Mouse (Mus musculus) C2C12 (cell line): ENCODE data around the gene Stag1.

Experiments used
- CEBPB ChIP-seq: IDR thresholded peaks from one replicate; pipeline ENCODE4 v1.6.1; 2011; ENCODE audit warnings: low read depth, mild to moderate bottlenecking, control low read depth, moderate library complexity
- CTCF ChIP-seq: IDR thresholded peaks from one replicate; pipeline ENCODE4 v1.5.1; 2011; ENCODE audit not compliant: control insufficient read depth, insufficient read depth, insufficient read length
- FOSL1 ChIP-seq: IDR thresholded peaks from one replicate; pipeline ENCODE4 v1.8.0; 2011; ENCODE audit warnings: mild to moderate bottlenecking, low read length; ENCODE audit not compliant: poor library complexity, insufficient read depth, severe bottlenecking
- MAX ChIP-seq: IDR thresholded peaks from one replicate; pipeline ENCODE4 v1.6.1; 2011; ENCODE audit warnings: mild to moderate bottlenecking, control low read depth
- MYOD1 ChIP-seq: IDR thresholded peaks from one replicate; pipeline ENCODE4 v1.6.1; 2011; ENCODE audit warnings: low read depth; ENCODE audit not compliant: control insufficient read depth, insufficient read length
- MYOG ChIP-seq: IDR thresholded peaks from one replicate; pipeline ENCODE4 v1.6.1; 2011; ENCODE audit not compliant: control insufficient read depth, insufficient read length; ENCODE audit errors: extremely low read depth
- USF1 ChIP-seq: IDR thresholded peaks from one replicate; pipeline ENCODE4 v1.6.1; 2011; ENCODE audit warnings: low read depth, mild to moderate bottlenecking, control low read depth, moderate library complexity

DNA sequence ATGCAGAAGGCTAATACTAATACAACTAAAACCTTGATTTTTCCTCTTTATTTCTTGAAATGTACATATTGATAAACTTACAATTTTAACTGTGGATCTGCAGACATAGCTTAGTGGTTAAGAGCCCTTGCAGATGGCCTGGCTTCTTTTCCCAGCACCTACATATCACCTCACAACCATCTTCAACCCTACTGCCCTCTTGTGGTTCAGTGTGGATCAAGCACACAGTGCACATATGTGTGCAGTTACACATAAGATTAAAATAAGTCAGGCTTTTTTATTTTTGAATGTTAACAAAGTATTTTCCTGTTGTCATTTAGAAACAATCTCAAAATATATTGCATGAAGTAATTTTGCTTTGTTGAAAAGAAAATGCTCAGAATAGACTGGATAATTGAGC is 312.8 kb downstream of the Stag1 start:
- TF ChIP-seq CTCF (no peak), USF1 (no peak), MAX (no peak), MYOD1 (no peak), FOSL1 (no peak), CEBPB (no peak), MYOG (no peak)
